Mouse (Mus musculus) ES-E14 (cell line): ENCODE results near the gene Wfdc10.

Experiments used
- CHD2 ChIP-seq: IDR thresholded peaks from 2 replicates; pipeline ENCODE4 v1.6.1; 2014; ENCODE audit warnings: mild to moderate bottlenecking, low read depth, low read length, inconsistent platforms
- MAFK ChIP-seq: IDR thresholded peaks from 2 replicates; pipeline ENCODE4 v1.6.1; 2014; ENCODE audit warnings: mild to moderate bottlenecking, low read depth, low read length, inconsistent platforms; ENCODE audit not compliant: insufficient read depth
- ZC3H11A ChIP-seq: IDR thresholded peaks from 2 replicates; pipeline ENCODE4 v1.6.1; 2012; ENCODE audit warnings: low read depth, mild to moderate bottlenecking, inconsistent platforms, low read length, borderline replicate concordance
- ZNF384 ChIP-seq: IDR thresholded peaks from 2 replicates; pipeline ENCODE4 v1.6.1; 2012; ENCODE audit warnings: low read depth, low read length, inconsistent platforms

DNA sequence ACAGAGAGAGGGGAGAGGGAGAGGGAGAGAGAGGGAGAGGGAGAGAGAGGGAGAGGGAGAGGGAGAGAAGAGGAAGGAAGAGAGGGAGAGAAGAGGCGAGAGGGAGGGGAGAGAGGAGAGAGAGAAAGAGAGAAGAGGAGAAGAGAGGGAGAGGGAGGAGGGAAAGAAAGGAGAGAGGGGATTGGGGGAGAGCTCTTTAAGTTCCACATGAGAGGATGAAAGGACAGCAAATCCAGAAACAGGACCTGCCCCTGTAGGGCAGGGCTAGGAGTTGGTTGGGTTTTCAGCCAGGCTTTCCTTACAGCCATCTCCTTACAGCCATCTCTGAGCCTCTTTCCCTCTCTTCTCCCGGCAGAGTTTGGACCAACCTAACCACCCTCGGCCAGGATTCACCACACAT, 29.0 kb downstream of the Wfdc10 start, which contains the start of gene Wfdc13:
- TF ChIP-seq MAFK, result no peak
- no peak for TF ChIP-seq ZNF384
- no peak for TF ChIP-seq CHD2
- TF ChIP-seq ZC3H11A, result no peak
